Mouse (Mus musculus) megakaryocyte, embryonic 14.5 days (primary cell): ENCODE measurements around the gene Exoc4.

Experiments used
- FLI1 ChIP-seq: IDR thresholded peaks from 2 replicates; pipeline ENCODE4 v1.6.1; 2012; ENCODE audit warnings: low read length, inconsistent platforms, mixed read lengths
- GATA1 ChIP-seq: IDR thresholded peaks from 3 replicates; pipeline ENCODE4 v1.6.1; 2012; ENCODE audit warnings: mixed read lengths, low read length, inconsistent platforms, borderline replicate concordance

DNA sequence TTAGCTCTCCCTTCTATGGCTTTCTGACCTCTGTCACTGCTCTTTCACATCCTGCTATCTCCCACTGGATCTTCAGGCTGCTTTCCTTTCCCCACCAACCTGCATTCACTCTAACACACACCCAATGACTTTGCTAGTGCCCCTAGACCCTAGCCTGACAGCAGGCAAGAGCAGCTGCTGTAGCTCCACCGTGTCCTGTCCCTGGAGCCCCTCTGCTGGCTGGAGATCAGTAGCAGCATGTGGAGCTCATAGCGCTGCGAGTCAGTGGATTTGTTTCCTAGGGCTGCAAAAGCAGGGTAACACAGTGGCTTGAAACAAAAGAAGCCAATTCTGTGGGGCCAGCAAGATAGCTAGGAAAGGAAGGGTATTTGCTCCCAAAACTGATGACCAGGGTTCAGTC, 515.1 kb downstream of the Exoc4 start:
- TF ChIP-seq FLI1, result no peak
- TF ChIP-seq GATA1, result no peak
